Mouse (Mus musculus) heart, embryonic 14.5 days (tissue): Measurements from ENCODE around the gene Iqcf5. TPM values are rescaled to one million over a fixed set of nuclear protein-coding genes. Genes with fewer than 3 reads are reported as not detected.

ENCODE experiments used
- ATAC-seq: fragments of 200-750 bp; cut with Nextera tagmentation; 2 replicates; pipeline ENCODE4 v1.8.0; 2017; ENCODE audit warnings: low read depth, moderate TSS enrichment; ENCODE audit not compliant: insufficient number of reproducible peaks, insufficient read depth, low FRiP score
- H3K27ac ChIP-seq, 2 experiments: fragments of 200-500 bp in 1 of 2; fragments of 300-500 bp in 1 of 2; sonication (generic) in 1 of 2; replicated peaks in 1 of 2; 2 replicates each; pipeline ENCODE4 v1.5.1; 2012 to 2014; ENCODE audit warnings: low read depth in 2 of 2, low read length in 2 of 2, control low read depth in 1 of 2, mild to moderate bottlenecking in 1 of 2, mixed read lengths in 1 of 2; ENCODE audit not compliant: control insufficient read depth in 1 of 2, insufficient read depth in 1 of 2
- H3K27me3 ChIP-seq: fragments of 300-500 bp; sonication (generic); 2 replicates; pipeline ENCODE4 v1.6.1; 2014; ENCODE audit warnings: mild to moderate bottlenecking, low read length, control low read depth; ENCODE audit not compliant: control insufficient read depth, insufficient read depth
- H3K36me3 ChIP-seq: fragments of 300-500 bp; sonication (generic); 2 replicates; pipeline ENCODE4 v1.6.1; 2014; ENCODE audit warnings: mild to moderate bottlenecking, control low read depth, low read length, mixed read lengths; ENCODE audit not compliant: control insufficient read depth, insufficient read depth
- H3K4me1 ChIP-seq, 2 experiments: fragments of 200-500 bp in 1 of 2; fragments of 300-500 bp in 1 of 2; sonication (generic) in 1 of 2; 2 replicates each; pipeline ENCODE4 v1.6.1; 2012 to 2014; ENCODE audit warnings: low read length in 2 of 2, control low read depth in 1 of 2, mixed read lengths in 1 of 2; ENCODE audit not compliant: control insufficient read depth in 2 of 2, insufficient read depth in 2 of 2
- H3K4me2 ChIP-seq: fragments of 300-500 bp; sonication (generic); 2 replicates; pipeline ENCODE4 v1.6.1; 2014; ENCODE audit warnings: mild to moderate bottlenecking, low read length
- H3K4me3 ChIP-seq, 2 experiments: fragments of 200-500 bp in 1 of 2; fragments of 300-500 bp in 1 of 2; sonication (generic) in 1 of 2; 2 replicates each; pipeline ENCODE4 v1.5.1; 2012 to 2014; ENCODE audit warnings: low read length in 2 of 2, mild to moderate bottlenecking in 2 of 2, control low read depth in 1 of 2, low read depth in 1 of 2, moderate library complexity in 1 of 2; ENCODE audit not compliant: control insufficient read depth in 1 of 2, insufficient read depth in 1 of 2
- H3K9ac ChIP-seq: fragments of 300-500 bp; sonication (generic); 2 replicates; pipeline ENCODE4 v1.6.1; 2014; ENCODE audit warnings: mild to moderate bottlenecking, low read length
- H3K9me3 ChIP-seq: fragments of 300-500 bp; sonication (generic); 2 replicates; pipeline ENCODE4 v1.6.1; 2016; ENCODE audit warnings: low read length, control low read depth; ENCODE audit not compliant: control insufficient read depth
- WGBS: fragments of 180-500 bp; shearing (Covaris S2); extraction: QIAGEN DNeasy Blood & Tissue Kit; methylation state at CpG from one replicate; pipeline ENCODE4 v1.1.7; 2014; 5-methylcytosine and 5-hydroxymethylcytosine counted together
- polyA plus RNA-seq: library from polyadenylated mRNA; unstranded; fragments of >200 nt; fragmentation: Nextera tagmentation; extraction: Ambion mirVana; gene quantifications from 2 replicates; pipeline ENCODE4 v1.2.1, GENCODE M21; 2014

The Iqcf5 gene
- polyA plus RNA-seq, 1 experiment from 2014 or later = not detected

- Histone ChIP-seq H3K9me3 (no peaks in the 10 kb centered on the region), H3K4me1 (peaks cover 15 to 18% of the 10 kb centered on the region in 2 experiments), H3K4me3 (no peak overlapping the region), H3K27ac (no peak overlapping the region), H3K36me3 (no peaks in the 10 kb centered on the region), H3K27me3 (peaks cover under 1% of the 10 kb centered on the region; the same call in 1 of the 2 replicates), H3K9ac (peak overlapping the region; percentile 11; the same call in 1 of the 2 replicates), H3K4me2 (peak overlapping the region; percentile 43)
- WGBS = 70% methylated on average over 14 of the region's 14 CpGs
- no peak for ATAC-seq
Observed at GRCm38 (mm10) chr9:106470991-106471750, 43.2 kb upstream of the Iqcf5 start.

- Histone ChIP-seq H3K9me3 (no peaks in the 10 kb centered on the region), H3K36me3 (no peaks in the 10 kb centered on the region), H3K4me1 (peaks cover 20% of the 10 kb centered on the region in 2 experiments), H3K27ac (no peak overlapping the region), H3K27me3 (no peaks in the 10 kb centered on the region), H3K9ac (peak overlapping the region; percentile 11; the same call in 1 of the 2 replicates), H3K4me3 (peak overlapping the region in 1 of 2 experiments; percentile 4; a peak in 1 of 4 replicates), H3K4me2 (peak overlapping the region; percentile 43)
- 8% methylated on average over 5 of the region's 5 CpGs for WGBS
- ATAC-seq = no peak
Observed at GRCm38 (mm10) chr9:106471892-106472291, 42.5 kb upstream of the Iqcf5 start.

DNA sequence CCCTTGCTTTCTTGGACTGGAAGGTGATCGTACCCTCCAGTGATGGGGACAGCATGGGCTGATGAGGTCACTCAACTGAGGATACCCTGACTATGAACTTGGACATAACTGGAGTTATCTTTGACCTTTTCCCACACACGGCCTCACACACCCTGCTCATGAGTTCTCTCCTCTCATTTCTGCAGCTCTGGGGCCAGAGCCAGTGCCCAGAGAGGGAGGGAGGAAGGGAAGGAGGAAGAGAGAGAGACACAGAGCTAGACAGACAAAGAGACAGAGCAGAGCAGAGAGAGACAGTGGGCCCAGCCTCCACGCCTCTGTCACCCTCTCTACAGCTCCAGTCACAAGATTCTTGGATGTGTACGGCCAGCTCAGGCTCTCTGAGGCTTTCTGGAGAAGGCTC, 42.1 kb upstream of the Iqcf5 start:
- no peak overlapping the region; the same call in 1 of the 2 replicates for H3K9ac ChIP-seq
- no peak overlapping the region for H3K4me2 ChIP-seq
- H3K4me3 ChIP-seq = no peak overlapping the region
- ATAC-seq = no peak
- H3K4me1 ChIP-seq = peaks cover 20% of the 10 kb centered on the region in 2 experiments
- no peaks in the 10 kb centered on the region for H3K9me3 ChIP-seq
- H3K27ac ChIP-seq = no peak overlapping the region
- no peaks in the 10 kb centered on the region for H3K27me3 ChIP-seq
- H3K36me3 ChIP-seq = no peaks in the 10 kb centered on the region
- 49% methylated on average over 4 of the region's 4 CpGs for WGBS

DNA sequence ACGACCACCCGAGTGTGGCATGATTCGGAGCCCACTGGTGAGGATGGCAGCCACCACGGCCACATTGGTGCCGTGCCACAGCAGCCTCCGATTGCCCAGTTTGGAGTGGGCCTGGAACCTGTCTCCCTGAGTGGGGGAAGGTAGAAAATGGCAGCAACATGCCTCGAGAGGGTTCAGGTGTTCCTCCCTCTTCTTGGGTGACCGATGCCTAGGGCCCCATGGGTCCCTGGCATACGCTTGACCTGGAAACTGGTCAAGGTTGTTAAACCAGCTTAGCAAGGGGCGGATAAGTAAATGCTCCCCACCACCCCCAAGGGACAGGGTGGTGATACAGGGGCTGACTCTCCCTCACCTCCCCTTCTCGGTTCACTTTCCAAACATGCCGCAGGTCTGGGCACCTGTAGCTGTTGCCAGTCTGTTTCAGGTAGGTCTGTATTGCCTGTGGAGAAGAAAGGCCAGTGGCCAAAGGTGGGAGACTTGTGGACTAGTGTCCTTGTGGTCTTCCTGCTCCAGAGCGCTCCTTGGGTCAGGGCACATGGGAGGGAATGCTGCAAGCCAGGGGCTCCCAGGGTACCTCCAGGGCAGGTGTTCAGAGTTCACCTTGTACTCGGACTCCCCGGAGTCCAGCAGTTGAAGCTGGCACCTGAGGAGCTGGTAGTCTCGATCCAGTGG, 41.2 kb upstream of the Iqcf5 start:
- H3K36me3 ChIP-seq = no peaks in the 10 kb centered on the region
- no peak overlapping the region for H3K27ac ChIP-seq
- 92% methylated on average over 16 of the region's 16 CpGs for WGBS
- no peaks in the 10 kb centered on the region for H3K9me3 ChIP-seq
- no peak overlapping the region for H3K9ac ChIP-seq
- H3K4me1 ChIP-seq = peaks cover 27% of the 10 kb centered on the region in 2 experiments
- ATAC-seq = no peak
- H3K27me3 ChIP-seq = no peaks in the 10 kb centered on the region
- no peak overlapping the region for H3K4me3 ChIP-seq
- H3K4me2 ChIP-seq = no peak overlapping the region

GRCm38 (mm10) chr9:106473753-106474105, 40.6 kb upstream of the Iqcf5 start:
- no peaks in the 10 kb centered on the region for H3K9me3 ChIP-seq
- ATAC-seq = no peak
- no peak overlapping the region for H3K9ac ChIP-seq
- no peaks in the 10 kb centered on the region for H3K27me3 ChIP-seq
- H3K4me1 ChIP-seq = peaks cover 29% of the 10 kb centered on the region in 2 experiments
- no peaks in the 10 kb centered on the region for H3K36me3 ChIP-seq
- H3K4me3 ChIP-seq = no peak overlapping the region
- H3K27ac ChIP-seq = no peak overlapping the region
- no peak overlapping the region for H3K4me2 ChIP-seq
- 75% methylated on average over 5 of the region's 5 CpGs for WGBS

GRCm38 (mm10) chr9:106474456-106474855, 39.9 kb upstream of the Iqcf5 start:
- Histone ChIP-seq H3K4me3 (no peak overlapping the region), H3K4me1 (peaks cover 29% of the 10 kb centered on the region in 2 experiments), H3K27me3 (no peaks in the 10 kb centered on the region), H3K4me2 (no peak overlapping the region), H3K9ac (no peak overlapping the region), H3K27ac (no peak overlapping the region), H3K9me3 (no peaks in the 10 kb centered on the region), H3K36me3 (no peaks in the 10 kb centered on the region)
- no peak for ATAC-seq
- 4% methylated on average over 6 of the region's 6 CpGs for WGBS

DNA sequence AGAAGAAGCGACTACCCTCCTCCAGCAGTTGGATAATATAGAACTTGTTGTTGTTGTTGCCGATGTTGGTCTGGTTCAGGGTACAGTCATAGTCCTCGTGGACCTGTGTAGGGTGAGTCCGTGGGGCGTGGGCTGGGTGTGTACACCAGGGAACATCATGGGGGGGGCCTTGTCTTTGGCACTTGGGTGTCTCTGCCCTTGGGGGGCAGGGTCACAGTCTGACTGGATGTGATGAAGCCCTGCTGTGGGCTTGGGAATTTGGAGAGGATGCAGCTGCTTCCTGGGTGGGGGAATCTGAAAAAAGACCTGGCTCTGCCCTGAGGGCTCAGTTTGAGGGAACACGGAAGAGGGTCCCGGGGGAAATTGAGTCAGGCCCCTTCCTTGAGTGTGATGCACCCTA, 39.3 kb upstream of the Iqcf5 start:
- H3K4me2 ChIP-seq = no peak overlapping the region
- no peak overlapping the region for H3K4me3 ChIP-seq
- no peaks in the 10 kb centered on the region for H3K9me3 ChIP-seq
- H3K27me3 ChIP-seq = no peaks in the 10 kb centered on the region
- ATAC-seq = no peak
- peaks cover 29% of the 10 kb centered on the region in 2 experiments for H3K4me1 ChIP-seq
- WGBS = 64% methylated on average over 7 of the region's 7 CpGs
- H3K9ac ChIP-seq = no peak overlapping the region; the same call in 1 of the 2 replicates
- H3K36me3 ChIP-seq = peaks cover under 1% of the 10 kb centered on the region; the same call in 1 of the 2 replicates
- no peak overlapping the region for H3K27ac ChIP-seq
